Mouse (Mus musculus): ENCODE measurements at regions not wholly inside any gene's neighbourhood (a gene's known extent, or its start where the extent isn't known, plus 50 kb on each side); places are given as distances from the start of the nearest gene placed in this dataset.

- TF ChIP-seq CTCF (IDR thresholded peaks at IDR 0.05; ENCODE audit: insufficient read depth, low read depth, low read length) = no peak
- Histone ChIP-seq H3K4me1 (ENCODE audit: control insufficient read depth, insufficient read depth, low read length) (peaks cover 9% of the 10 kb centered on the region; the same call in 1 of the 2 replicates), H3K4me3 (ENCODE audit: insufficient read depth, low read depth, low read length) (no peak overlapping the region), H3K27ac (ENCODE audit: insufficient read depth, low read depth, low read length) (no peak overlapping the region)
- 61% methylated on average over 7 of the region's 7 CpGs for WGBS
These were observed 114.1 kb upstream of the Zc3h12a start for GRCm38 (mm10) chr4:125241577-125242262.

GRCm38 (mm10) chr4:125231711-125232260 lies 104.1 kb upstream of the Zc3h12a start:
- Histone ChIP-seq H3K27ac (ENCODE audit: insufficient read depth, low read depth, low read length) (no peak overlapping the region), H3K4me1 (ENCODE audit: control insufficient read depth, insufficient read depth, low read length) (peaks cover 15% of the 10 kb centered on the region), H3K4me3 (ENCODE audit: insufficient read depth, low read depth, low read length) (no peak overlapping the region)
- no peak for TF ChIP-seq CTCF (IDR thresholded peaks at IDR 0.05; ENCODE audit: insufficient read depth, low read depth, low read length)
- no peak for TF ChIP-seq POLR2A (IDR thresholded peaks at IDR 0.05; ENCODE audit: insufficient read depth, low read depth, low read length)
- WGBS = 11% methylated on average over 12 of the region's 12 CpGs

- Histone ChIP-seq H3K27ac (ENCODE audit: insufficient read depth, low read depth, low read length) (no peak overlapping the region), H3K4me3 (ENCODE audit: insufficient read depth, low read depth, low read length) (no peak overlapping the region), H3K4me1 (ENCODE audit: control insufficient read depth, insufficient read depth, low read length) (peaks cover 8% of the 10 kb centered on the region)
- TF ChIP-seq POLR2A (IDR thresholded peaks at IDR 0.05; ENCODE audit: insufficient read depth, low read depth, low read length) (no peak), CTCF (IDR thresholded peaks at IDR 0.05; ENCODE audit: insufficient read depth, low read depth, low read length) (no peak)
- 93% methylated on average over 6 of the region's 6 CpGs for WGBS
These were observed 99.6 kb upstream of the Zc3h12a start for GRCm38 (mm10) chr4:125227194-125227593.

GRCm38 (mm10) chr4:125222922-125223321 lies 95.3 kb upstream of the Zc3h12a start:
- 80% methylated on average over 6 of the region's 6 CpGs for WGBS
- no peak overlapping the region for H3K27ac ChIP-seq (ENCODE audit: insufficient read depth, low read depth, low read length)
- H3K4me3 ChIP-seq (ENCODE audit: insufficient read depth, low read depth, low read length) = no peak overlapping the region
- H3K4me1 ChIP-seq (ENCODE audit: control insufficient read depth, insufficient read depth, low read length) = no peaks in the 10 kb centered on the region
- no peak for TF ChIP-seq CTCF (IDR thresholded peaks at IDR 0.05; ENCODE audit: insufficient read depth, low read depth, low read length)
- TF ChIP-seq POLR2A (IDR thresholded peaks at IDR 0.05; ENCODE audit: insufficient read depth, low read depth, low read length) = no peak

- Histone ChIP-seq H3K4me3 (ENCODE audit: insufficient read depth, low read depth, low read length) (no peak overlapping the region), H3K4me1 (ENCODE audit: control insufficient read depth, insufficient read depth, low read length) (no peaks in the 10 kb centered on the region), H3K27ac (ENCODE audit: insufficient read depth, low read depth, low read length) (no peak overlapping the region)
- no peak for TF ChIP-seq CTCF (IDR thresholded peaks at IDR 0.05; ENCODE audit: insufficient read depth, low read depth, low read length)
- no peak for TF ChIP-seq POLR2A (IDR thresholded peaks at IDR 0.05; ENCODE audit: insufficient read depth, low read depth, low read length)
- WGBS = 40% methylated on average over 7 of the region's 7 CpGs
These were observed 92.7 kb upstream of the Zc3h12a start for GRCm38 (mm10) chr4:125220314-125220713.

GRCm38 (mm10) chr4:125219209-125219608 lies 91.6 kb upstream of the Zc3h12a start:
- no peak overlapping the region for H3K27ac ChIP-seq (ENCODE audit: insufficient read depth, low read depth, low read length)
- TF ChIP-seq CTCF (IDR thresholded peaks at IDR 0.05; ENCODE audit: insufficient read depth, low read depth, low read length) (no peak), POLR2A (IDR thresholded peaks at IDR 0.05; ENCODE audit: insufficient read depth, low read depth, low read length) (no peak)
- H3K4me1 ChIP-seq (ENCODE audit: control insufficient read depth, insufficient read depth, low read length) = no peaks in the 10 kb centered on the region
- no peak overlapping the region for H3K4me3 ChIP-seq (ENCODE audit: insufficient read depth, low read depth, low read length)
- WGBS = 93% methylated on average over 5 of the region's 5 CpGs

GRCm38 (mm10) chr4:125214306-125214705 lies 86.7 kb upstream of the Zc3h12a start:
- Histone ChIP-seq H3K27ac (ENCODE audit: insufficient read depth, low read depth, low read length) (no peak overlapping the region), H3K4me1 (ENCODE audit: control insufficient read depth, insufficient read depth, low read length) (no peaks in the 10 kb centered on the region), H3K4me3 (ENCODE audit: insufficient read depth, low read depth, low read length) (no peak overlapping the region)
- WGBS = 60% methylated on average over 10 of the region's 10 CpGs
- no peak for TF ChIP-seq CTCF (IDR thresholded peaks at IDR 0.05; ENCODE audit: insufficient read depth, low read depth, low read length)
- TF ChIP-seq POLR2A (IDR thresholded peaks at IDR 0.05; ENCODE audit: insufficient read depth, low read depth, low read length) = no peak

- Histone ChIP-seq H3K4me3 (ENCODE audit: insufficient read depth, low read depth, low read length) (no peak overlapping the region), H3K4me1 (ENCODE audit: control insufficient read depth, insufficient read depth, low read length) (peaks cover 6% of the 10 kb centered on the region; the same call in 1 of the 2 replicates), H3K27ac (ENCODE audit: insufficient read depth, low read depth, low read length) (no peak overlapping the region)
- TF ChIP-seq POLR2A (IDR thresholded peaks at IDR 0.05; ENCODE audit: insufficient read depth, low read depth, low read length) = no peak
- 56% methylated on average over 7 of the region's 7 CpGs for WGBS
These were observed 84.5 kb upstream of the Zc3h12a start for GRCm38 (mm10) chr4:125212176-125212530.

- Histone ChIP-seq H3K4me1 (ENCODE audit: control insufficient read depth, insufficient read depth, low read length) (peaks cover 6% of the 10 kb centered on the region; the same call in 1 of the 2 replicates), H3K4me3 (ENCODE audit: insufficient read depth, low read depth, low read length) (no peak overlapping the region), H3K27ac (ENCODE audit: insufficient read depth, low read depth, low read length) (no peak overlapping the region)
- TF ChIP-seq POLR2A (IDR thresholded peaks at IDR 0.05; ENCODE audit: insufficient read depth, low read depth, low read length) = no peak
- TF ChIP-seq CTCF (IDR thresholded peaks at IDR 0.05; ENCODE audit: insufficient read depth, low read depth, low read length) = no peak
- WGBS = 64% methylated on average over 4 of the region's 4 CpGs
These were observed 84.0 kb upstream of the Zc3h12a start for GRCm38 (mm10) chr4:125211459-125212175.
